Mouse (Mus musculus) embryonic fibroblast, embryonic 13.5 days (primary cell): ENCODE results near the gene Snapin.

Experiments used
- CTCF ChIP-seq: IDR thresholded peaks from 2 replicates; pipeline ENCODE4 v1.5.1; 2011; ENCODE audit warnings: mild to moderate bottlenecking, control low read depth, low read length, moderate library complexity, borderline replicate concordance; ENCODE audit not compliant: insufficient read depth
- POLR2A ChIP-seq: IDR thresholded peaks from 2 replicates; pipeline ENCODE4 v1.6.1; 2011; ENCODE audit warnings: low read depth, mild to moderate bottlenecking, control low read depth, low read length, moderate library complexity

DNA sequence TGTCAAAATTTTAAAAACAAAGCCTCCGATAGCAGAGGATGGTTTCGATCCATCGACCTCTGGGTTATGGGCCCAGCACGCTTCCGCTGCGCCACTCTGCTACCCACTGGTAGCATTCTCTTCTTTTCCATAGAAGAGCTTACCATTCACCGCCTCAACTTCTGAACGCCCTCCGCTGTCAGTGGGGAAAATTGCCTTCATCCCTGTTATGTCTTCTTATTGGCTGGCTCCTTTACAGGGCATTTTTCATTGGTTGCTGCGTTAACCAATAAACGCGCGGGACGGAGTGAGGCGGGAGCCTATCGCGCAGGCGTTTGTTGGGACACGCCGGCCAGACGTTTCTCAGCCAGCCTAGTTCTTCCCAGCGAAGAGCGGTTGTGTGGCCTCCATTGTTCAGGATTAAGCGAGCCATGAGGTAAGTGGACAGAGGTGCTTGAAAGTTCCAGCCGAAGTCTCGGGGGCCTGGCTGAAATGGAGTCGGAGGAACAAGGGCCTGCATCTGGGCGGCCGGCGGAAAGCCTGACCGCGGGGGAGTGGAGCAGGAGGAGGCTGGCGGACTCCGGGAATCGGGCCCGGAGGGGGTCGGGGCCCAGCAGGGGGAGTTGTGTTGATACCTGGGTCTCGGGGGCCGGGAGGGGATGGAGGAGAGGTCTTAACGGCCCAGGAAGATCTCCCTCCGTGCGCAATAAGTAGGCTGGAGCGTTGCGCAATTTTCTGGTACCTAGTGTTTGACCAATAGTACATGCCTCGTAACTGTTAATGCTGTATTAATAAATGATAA, 14.8 kb downstream of the Snapin start, which contains the start of gene Ilf2:
- no peak for TF ChIP-seq CTCF
- peak; percentile 88 for TF ChIP-seq POLR2A
